Mouse (Mus musculus) lung, postnatal 0 days (tissue): ENCODE results near the gene Kmt2e.

Experiments
- CTCF ChIP-seq: IDR thresholded peaks from 2 replicates; pipeline ENCODE4 v1.5.1; 2016; ENCODE audit warnings: antibody characterized with exemption, mild to moderate bottlenecking
- EP300 ChIP-seq: IDR thresholded peaks from 2 replicates; pipeline ENCODE4 v1.6.1; 2016; ENCODE audit warnings: antibody characterized with exemption, mild to moderate bottlenecking, control low read depth

GRCm38 (mm10) chr5:23386562-23387312 lies 47.5 kb upstream of the Kmt2e start:
- TF ChIP-seq CTCF (0 out of 2 replicates have a peak, but pooled peaks have one; percentile 10), EP300 (peak; percentile 71)
